17 mouse cellular contexts compared by ENCODE assay signal in the genomic region with DNA sequence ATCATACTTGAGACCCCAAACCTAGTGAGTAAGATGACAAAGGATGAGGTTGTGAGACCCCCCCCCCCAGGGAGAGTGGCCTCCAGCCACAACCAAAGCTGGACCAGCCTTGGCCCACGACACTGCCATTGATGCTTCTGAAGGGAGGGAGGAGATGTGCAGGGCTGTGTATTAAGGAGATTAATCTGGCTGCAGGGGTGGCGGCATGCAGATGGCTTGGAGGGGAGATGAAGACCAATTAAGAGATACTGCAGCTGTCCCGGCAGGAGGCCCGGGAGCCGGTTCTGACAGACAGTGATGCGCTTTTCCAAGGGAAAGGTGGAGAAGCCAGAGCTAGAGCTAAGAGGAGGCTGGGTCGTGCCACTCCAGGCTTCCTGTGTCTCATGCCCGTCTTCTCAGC. TPM values are rescaled to one million over a fixed set of nuclear protein-coding genes. Genes with fewer than 3 reads are reported as not detected.
DNase-seq lines count a peak whose midpoint lies in the region; ATAC-seq and TF ChIP-seq lines count a peak whose summit lies in the region.
"Had no signal": no experiment of that assay in that cellular context is flagged by ENCODE, and none has a peak within 500 bp of the region (broad histone marks: within the 10 kb centered on the region; RNA-seq: fewer than 3 reads in every experiment).

No protein-coding gene starts in this region.

- no peak overlapping the region for H3K4me2 ChIP-seq in forebrain, embryonic 11.5 days (ENCODE audit: low read depth, low read length, severe bottlenecking)
- H3K4me2 ChIP-seq in hindbrain, postnatal 0 days (ENCODE audit: low read depth, low read length), result no peak overlapping the region
- H3K4me2 ChIP-seq in neural tube, embryonic 15.5 days, result no peak overlapping the region
- H3K4me2 ChIP-seq: lung, embryonic 14.5 days; neural tube, embryonic 12.5 days had no signal

- peaks cover 63% of the 10 kb centered on the region for H3K4me1 ChIP-seq in forebrain, embryonic 10.5 days
- H3K4me1 ChIP-seq in forebrain, embryonic 11.5 days (replicated peaks; ENCODE audit: control insufficient read depth, insufficient read depth, low read length), result peaks cover 4% of the 10 kb centered on the region; the same call in 1 of the 2 replicates
- peaks cover 19% of the 10 kb centered on the region for H3K4me1 ChIP-seq in hindbrain, postnatal 0 days (ENCODE audit: insufficient read depth, low read length)
- peaks cover 35% of the 10 kb centered on the region for H3K4me1 ChIP-seq in neural tube, embryonic 15.5 days
- H3K4me1 ChIP-seq: megakaryocyte, embryonic 14.5 days had no signal

- H3K4me3 ChIP-seq in forebrain, embryonic 10.5 days, result no peak overlapping the region
- H3K4me3 ChIP-seq in forebrain, embryonic 11.5 days (ENCODE audit: low read depth, low read length), result no peak overlapping the region
- no peak overlapping the region for H3K4me3 ChIP-seq in hindbrain, postnatal 0 days (ENCODE audit: low read length)
- H3K4me3 ChIP-seq in neural tube, embryonic 15.5 days (replicated peaks), result no peak overlapping the region
- H3K4me3 ChIP-seq: megakaryocyte, embryonic 14.5 days; neural tube, embryonic 12.5 days had no signal

- 31% methylated on average over 8 of the region's 8 CpGs for WGBS in forebrain, embryonic 10.5 days
- WGBS in forebrain, embryonic 11.5 days, result 24% methylated on average over 8 of the region's 8 CpGs
- 29% methylated on average over 8 of the region's 8 CpGs for WGBS in hindbrain, postnatal 0 days
- WGBS in neural tube, embryonic 15.5 days, result 27% methylated on average over 8 of the region's 8 CpGs

- H3K36me3 ChIP-seq in forebrain, embryonic 10.5 days (replicated peaks), result peaks cover 27% of the 10 kb centered on the region
- no peaks in the 10 kb centered on the region for H3K36me3 ChIP-seq in forebrain, embryonic 11.5 days (ENCODE audit: control insufficient read depth, insufficient read depth, low read length)
- H3K36me3 ChIP-seq in hindbrain, postnatal 0 days (ENCODE audit: insufficient read depth, low read length), result no peaks in the 10 kb centered on the region
- H3K36me3 ChIP-seq in neural tube, embryonic 15.5 days, result no peaks in the 10 kb centered on the region
- H3K36me3 ChIP-seq: neural tube, embryonic 12.5 days had no signal

- H3K27me3 ChIP-seq in forebrain, embryonic 10.5 days (ENCODE audit: poor library complexity, severe bottlenecking), result peaks cover 11% of the 10 kb centered on the region; the same call in 1 of the 2 replicates
- no peaks in the 10 kb centered on the region for H3K27me3 ChIP-seq in forebrain, embryonic 11.5 days (ENCODE audit: control insufficient read depth, insufficient read depth, low read length)
- no peaks in the 10 kb centered on the region for H3K27me3 ChIP-seq in hindbrain, postnatal 0 days (ENCODE audit: insufficient read depth, low read length)
- H3K27me3 ChIP-seq in neural tube, embryonic 15.5 days (replicated peaks), result no peaks in the 10 kb centered on the region
- H3K27me3 ChIP-seq: neural tube, embryonic 12.5 days had no signal

- ATAC-seq in forebrain, embryonic 11.5 days (replicated peaks; ENCODE audit: low FRiP score), result no peak
- ATAC-seq in hindbrain, postnatal 0 days, result no peak
- ATAC-seq in neural tube, embryonic 15.5 days (ENCODE audit: low FRiP score), result no peak

- no peak for TF ChIP-seq CTCF in hindbrain, postnatal 0 days (IDR thresholded peaks at IDR 0.05; ENCODE audit: low read depth)

- H3K27ac ChIP-seq in forebrain, embryonic 10.5 days, result peak overlapping the region; percentile 48
- H3K27ac ChIP-seq in forebrain, embryonic 11.5 days (ENCODE audit: low read depth, low read length), result no peak overlapping the region
- peak overlapping the region; percentile 58; the same call in 1 of the 2 replicates for H3K27ac ChIP-seq in hindbrain, postnatal 0 days
- peak overlapping the region; percentile 61 for H3K27ac ChIP-seq in neural tube, embryonic 15.5 days (replicated peaks)
- H3K27ac ChIP-seq: neural tube, embryonic 12.5 days had no signal

- DNase-seq in forebrain, embryonic 10.5 days (ENCODE audit: extremely low spot score, low spot score), result no peak
- no peak for DNase-seq in forebrain, embryonic 11.5 days (ENCODE audit: low spot score)
- DNase-seq in retina, postnatal 1 day, result peak; percentile 74
- no peak for DNase-seq in retina, embryonic 14.5 days (ENCODE audit: low spot score)
- no peak for DNase-seq in hindbrain, postnatal 0 days (ENCODE audit: low spot score)
- DNase-seq in spleen, adult 18-20 months, result no peak
- no peak for DNase-seq in layer of hippocampus, postnatal 36 days
- DNase-seq: cerebellum, adult 9-11 months; liver; lung, embryonic 14.5 days; thymus, adult 2 months had no signal

- H3K9ac ChIP-seq in forebrain, embryonic 11.5 days (ENCODE audit: low read length), result no peak overlapping the region
- H3K9ac ChIP-seq in hindbrain, postnatal 0 days (replicated peaks; ENCODE audit: low read length), result no peak overlapping the region
- no peak overlapping the region for H3K9ac ChIP-seq in neural tube, embryonic 15.5 days (replicated peaks)
- H3K9ac ChIP-seq: lung, embryonic 14.5 days; neural tube, embryonic 12.5 days had no signal

- H3K9me3 ChIP-seq in forebrain, embryonic 10.5 days, result no peaks in the 10 kb centered on the region
- H3K9me3 ChIP-seq in forebrain, embryonic 11.5 days (ENCODE audit: control insufficient read depth, low read length), result no peaks in the 10 kb centered on the region
- H3K9me3 ChIP-seq in hindbrain, postnatal 0 days (ENCODE audit: low read length), result no peaks in the 10 kb centered on the region
- no peaks in the 10 kb centered on the region for H3K9me3 ChIP-seq in neural tube, embryonic 15.5 days (replicated peaks)
- H3K9me3 ChIP-seq: megakaryocyte, embryonic 14.5 days; neural tube, embryonic 12.5 days had no signal

RNA-seq across cellular contexts. Expression of a gene that starts 24.8 kb away (rescaled TPM):
- 7.0 and 8.3 TPM in 2 replicates for polyA plus RNA-seq in forebrain, embryonic 10.5 days (2016; fragmentation: Nextera tagmentation; extraction: Ambion mirVana)
- 13.0 and 17.4 TPM in 2 replicates for polyA plus RNA-seq in forebrain, embryonic 11.5 days (2014; fragmentation: Nextera tagmentation; extraction: Ambion mirVana)
- total RNA-seq in hindbrain, postnatal 0 days (2014; rRNA removed), result 87.7 and 90.3 TPM in 2 replicates
- polyA plus RNA-seq in hindbrain, postnatal 0 days (2015; fragmentation: Nextera tagmentation; extraction: Ambion mirVana), result 10.0 and 10.4 TPM in 2 replicates
- polyA plus RNA-seq in neural tube, embryonic 15.5 days (2015; fragmentation: Nextera tagmentation; extraction: Ambion mirVana), result 12.8 and 14.7 TPM in 2 replicates
- total RNA-seq in layer of hippocampus, postnatal 36 days (2021), result 10 to 100 TPM; 65.7 to 81.0 TPM
- total RNA-seq: hematopoietic stem cell, adult 5-6 weeks had no signal

RNA-seq across cellular contexts. Expression of a gene that starts 36.7 kb away (rescaled TPM):
- not detected in 2 replicates for polyA plus RNA-seq in forebrain, embryonic 10.5 days (2016; fragmentation: Nextera tagmentation; extraction: Ambion mirVana)
- 0.17 TPM in 1 of 2 replicates, not detected in the other for polyA plus RNA-seq in forebrain, embryonic 11.5 days (2014; fragmentation: Nextera tagmentation; extraction: Ambion mirVana)
- total RNA-seq in hindbrain, postnatal 0 days (2014; rRNA removed), result 1.5 and 11.8 TPM in 2 replicates
- polyA plus RNA-seq in hindbrain, postnatal 0 days (2015; fragmentation: Nextera tagmentation; extraction: Ambion mirVana), result 1.0 and 1.6 TPM in 2 replicates
- polyA plus RNA-seq in neural tube, embryonic 15.5 days (2015; fragmentation: Nextera tagmentation; extraction: Ambion mirVana), result 0.28 and 0.42 TPM in 2 replicates
- total RNA-seq in layer of hippocampus, postnatal 36 days (2021), result under 1 TPM in 1 of 2 experiments, not detected in 1; 0.45 TPM
- total RNA-seq: adrenal gland, adult 2 months; gastrocnemius, adult 8-10 months; hematopoietic stem cell, adult 5-6 weeks had no signal
- polyA plus RNA-seq: adrenal gland, adult 2 months; neural tube, embryonic 12.5 days had no signal

RNA-seq across cellular contexts. Expression of a gene that starts 50.5 kb away (rescaled TPM):
- 1.6 and 2.0 TPM in 2 replicates for polyA plus RNA-seq in forebrain, embryonic 10.5 days (2016; fragmentation: Nextera tagmentation; extraction: Ambion mirVana)
- 0.48 and 0.64 TPM in 2 replicates for polyA plus RNA-seq in forebrain, embryonic 11.5 days (2014; fragmentation: Nextera tagmentation; extraction: Ambion mirVana)
- 2.7 and 6.2 TPM in 2 replicates for total RNA-seq in hindbrain, postnatal 0 days (2014; rRNA removed)
- 3.6 and 3.7 TPM in 2 replicates for polyA plus RNA-seq in hindbrain, postnatal 0 days (2015; fragmentation: Nextera tagmentation; extraction: Ambion mirVana)
- 1.1 and 1.5 TPM in 2 replicates for polyA plus RNA-seq in neural tube, embryonic 15.5 days (2015; fragmentation: Nextera tagmentation; extraction: Ambion mirVana)
- total RNA-seq in layer of hippocampus, postnatal 36 days (2021), result 1 to 10 TPM; 1.4 to 1.8 TPM

RNA-seq across cellular contexts. Expression of a gene that starts 56.4 kb away (rescaled TPM):
- 0.12 and 0.22 TPM in 2 replicates for polyA plus RNA-seq in forebrain, embryonic 10.5 days (2016; fragmentation: Nextera tagmentation; extraction: Ambion mirVana)
- 0.49 and 0.57 TPM in 2 replicates for polyA plus RNA-seq in forebrain, embryonic 11.5 days (2014; fragmentation: Nextera tagmentation; extraction: Ambion mirVana)
- 4.5 and 4.7 TPM in 2 replicates for total RNA-seq in hindbrain, postnatal 0 days (2014; rRNA removed)
- 1.0 and 1.8 TPM in 2 replicates for polyA plus RNA-seq in hindbrain, postnatal 0 days (2015; fragmentation: Nextera tagmentation; extraction: Ambion mirVana)
- polyA plus RNA-seq in neural tube, embryonic 15.5 days (2015; fragmentation: Nextera tagmentation; extraction: Ambion mirVana), result 1.1 and 1.7 TPM in 2 replicates
- total RNA-seq in layer of hippocampus, postnatal 36 days (2021), result 1 to 10 TPM; 2.2 to 2.9 TPM
